Mouse (Mus musculus) hindbrain, embryonic 10.5 days (tissue): Measurements from ENCODE around the gene Lctl. TPM values are rescaled to one million over a fixed set of nuclear protein-coding genes. Genes with fewer than 3 reads are reported as not detected.
"Not testable (repeated sequence)": the region's sequence is repeated elsewhere in the genome, so short reads cannot be mapped to it uniquely, and the experiment has no call there.

Experiments used
- DNase-seq: peaks from one replicate; pipeline ENCODE4 v3.0.0-alpha.2; 2017; ENCODE audit warnings: low spot score
- H3K27ac ChIP-seq: fragments of 300-500 bp; sonication (generic); 2 replicates; pipeline ENCODE4 v1.5.1; 2016; ENCODE audit warnings: mild to moderate bottlenecking, moderate library complexity
- H3K27me3 ChIP-seq: fragments of 300-500 bp; sonication (generic); 2 replicates; pipeline ENCODE4 v1.6.1; 2016; ENCODE audit warnings: mild to moderate bottlenecking; ENCODE audit not compliant: poor library complexity, insufficient read depth, severe bottlenecking
- H3K36me3 ChIP-seq: fragments of 300-500 bp; sonication (generic); 2 replicates; pipeline ENCODE4 v1.6.1; 2016; ENCODE audit warnings: mild to moderate bottlenecking, moderate library complexity
- H3K4me1 ChIP-seq: fragments of 300-500 bp; sonication (generic); replicated peaks from 2 replicates; pipeline ENCODE4 v1.6.1; 2016; ENCODE audit warnings: mild to moderate bottlenecking
- H3K4me3 ChIP-seq: fragments of 300-500 bp; sonication (generic); 2 replicates; pipeline ENCODE4 v1.5.1; 2016; ENCODE audit warnings: mild to moderate bottlenecking, moderate library complexity
- H3K9me3 ChIP-seq: fragments of 300-500 bp; sonication (generic); 2 replicates; pipeline ENCODE4 v1.6.1; 2016; ENCODE audit warnings: mild to moderate bottlenecking, moderate library complexity
- WGBS: fragments of 180-500 bp; shearing (Covaris S2); methylation state at CpG from one replicate; pipeline ENCODE4 v1.1.7; 2016; 5-methylcytosine and 5-hydroxymethylcytosine counted together
- polyA plus RNA-seq: library from polyadenylated mRNA; unstranded; fragments of >200 nt; fragmentation: Nextera tagmentation; extraction: Ambion mirVana; gene quantifications from 2 replicates; pipeline ENCODE4 v1.2.1, GENCODE M21; 2016

Gene Lctl
- polyA plus RNA-seq, 1 experiment from 2014 or later: not detected

- peak overlapping the region; percentile 96 for H3K4me3 ChIP-seq
- 75% methylated on average over 8 of the region's 8 CpGs for WGBS
- H3K4me1 ChIP-seq: peaks cover 45% of the 10 kb centered on the region
- no peaks in the 10 kb centered on the region for H3K27me3 ChIP-seq
- DNase-seq: no peak
- H3K36me3 ChIP-seq: peaks cover 46% of the 10 kb centered on the region
- no peak overlapping the region for H3K27ac ChIP-seq
- no peaks in the 10 kb centered on the region for H3K9me3 ChIP-seq
Measured at GRCm38 (mm10) chr9:64174766-64175165, 57.8 kb downstream of the Lctl start.

- Histone ChIP-seq H3K27ac (no peak overlapping the region), H3K36me3 (peaks cover 52% of the 10 kb centered on the region), H3K27me3 (no peaks in the 10 kb centered on the region), H3K4me1 (peaks cover 50% of the 10 kb centered on the region), H3K4me3 (no peak overlapping the region; the same call in 1 of the 2 replicates), H3K9me3 (no peaks in the 10 kb centered on the region)
- no peak for DNase-seq
- 95% methylated on average over 11 of the region's 11 CpGs for WGBS
Measured at GRCm38 (mm10) chr9:64175378-64175777, 58.4 kb downstream of the Lctl start.

- H3K27me3 ChIP-seq: no peaks in the 10 kb centered on the region
- H3K4me1 ChIP-seq: peaks cover 35% of the 10 kb centered on the region
- no peaks in the 10 kb centered on the region for H3K9me3 ChIP-seq
- 44% methylated on average over 3 of the region's 3 CpGs for WGBS
- peak overlapping the region; percentile 73 for H3K4me3 ChIP-seq
- peaks cover 83% of the 10 kb centered on the region for H3K36me3 ChIP-seq
- H3K27ac ChIP-seq: peak overlapping the region; percentile 86
- DNase-seq: no peak
Measured at GRCm38 (mm10) chr9:64178610-64178973, 61.6 kb downstream of the Lctl start.

GRCm38 (mm10) chr9:64178974-64179646 is 62.2 kb downstream of the Lctl start, which contains the start of gene Snapc5:
Gene Snapc5, plus strand, starts transcription at chr9:64179274.
- H3K4me3 ChIP-seq: peak within 1 kb of the TSS; percentile 73
- WGBS: under 1% methylated on average over 35 of the region's 35 CpGs
- no peaks in the 10 kb centered on the region for H3K27me3 ChIP-seq
- H3K9me3 ChIP-seq: no peaks in the 10 kb centered on the region
- peak within 1 kb of the TSS; percentile 86 for H3K27ac ChIP-seq
- H3K36me3 ChIP-seq: peaks cover 86% of the 10 kb centered on the region
- H3K4me1 ChIP-seq: peaks cover 34% of the 10 kb centered on the region
- peak; percentile 92 for DNase-seq

GRCm38 (mm10) chr9:64183295-64183694 is 66.3 kb downstream of the Lctl start:
- H3K9me3 ChIP-seq, H3K4me3 ChIP-seq, DNase-seq, H3K27me3 ChIP-seq, H3K27ac ChIP-seq: not testable (repeated sequence)
- Histone ChIP-seq H3K36me3 (peaks cover 90% of the 10 kb centered on the region), H3K4me1 (peaks cover 19% of the 10 kb centered on the region)
- WGBS: 91% methylated on average over 5 of the region's 5 CpGs

GRCm38 (mm10) chr9:64184166-64184840 is 67.4 kb downstream of the Lctl start:
- 95% methylated on average over 5 of the region's 5 CpGs for WGBS
- H3K27me3 ChIP-seq: no peaks in the 10 kb centered on the region
- H3K27ac ChIP-seq: no peak overlapping the region
- H3K9me3 ChIP-seq: no peaks in the 10 kb centered on the region
- H3K36me3 ChIP-seq: peaks cover 92% of the 10 kb centered on the region
- peaks cover 10% of the 10 kb centered on the region for H3K4me1 ChIP-seq
- no peak overlapping the region for H3K4me3 ChIP-seq
- no peak for DNase-seq

Other genes with a start within 250 kb of the Lctl start
- 5.3 and 6.7 TPM in 2 replicates for gene Smad6, start 95.1 kb upstream of the Lctl start, polyA plus RNA-seq
- gene Zwilch, start 56.0 kb downstream of the Lctl start, polyA plus RNA-seq: 24.8 and 41.7 TPM in 2 replicates
- gene Rpl4, start 56.2 kb downstream of the Lctl start, polyA plus RNA-seq: 959 and 1,179 TPM in 2 replicates
- 38.3 and 39.8 TPM in 2 replicates for gene Snapc5, start 62.1 kb downstream of the Lctl start, polyA plus RNA-seq
- 3.5 and 4.1 TPM in 2 replicates for gene Uchl4, start 118.1 kb downstream of the Lctl start, polyA plus RNA-seq
- gene Map2k1, start 136.5 kb downstream of the Lctl start, polyA plus RNA-seq: 75.3 and 104 TPM in 2 replicates
- gene Tipin, start 164.4 kb downstream of the Lctl start, polyA plus RNA-seq: 246 and 275 TPM in 2 replicates
- gene Dis3l, start 224.1 kb downstream of the Lctl start, polyA plus RNA-seq: 20.6 and 22.0 TPM in 2 replicates